Mouse (Mus musculus) erythroblast, embryonic 14.5 days (primary cell): Measurements from ENCODE around the gene Atp6v0e2.

Experiments used
- GATA1 ChIP-seq: IDR thresholded peaks from 2 replicates; pipeline ENCODE4 v1.6.1; 2012; ENCODE audit warnings: low read length, inconsistent platforms, mixed read lengths
- TAL1 ChIP-seq: IDR thresholded peaks from 3 replicates; pipeline ENCODE4 v1.6.1; 2012; ENCODE audit warnings: low read length, inconsistent platforms, mixed read lengths

DNA sequence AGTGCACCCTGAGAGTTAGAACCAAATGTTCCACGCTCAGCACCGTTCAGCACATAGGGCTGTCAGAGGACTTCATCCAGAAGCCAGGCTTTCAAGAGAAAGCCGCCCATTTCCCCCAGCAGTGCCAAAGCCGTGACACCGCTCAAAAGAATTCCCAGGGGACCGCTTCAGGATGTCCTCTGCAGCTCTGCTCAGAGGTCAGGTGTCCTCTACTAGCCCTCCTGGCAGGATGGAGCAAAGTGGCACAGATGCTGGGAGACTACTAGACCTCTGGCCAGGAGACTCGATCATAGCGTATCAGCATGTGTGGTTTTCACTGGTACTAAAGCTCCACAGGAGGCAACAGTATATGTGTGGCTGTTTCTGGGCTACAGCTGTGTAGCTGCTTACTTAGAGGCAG, 2.5 kb upstream of the Atp6v0e2 start:
- no peak for TF ChIP-seq TAL1
- TF ChIP-seq GATA1 = no peak
